Mouse (Mus musculus) liver, embryonic 14.5 days (tissue): ENCODE measurements around the gene Mia2.

ENCODE experiments used
- CTCF ChIP-seq: IDR thresholded peaks from 2 replicates; pipeline ENCODE4 v1.5.1; 2016; ENCODE audit warnings: antibody characterized with exemption, low read depth, control low read depth
- EP300 ChIP-seq: IDR thresholded peaks from 2 replicates; pipeline ENCODE4 v1.6.1; 2016; ENCODE audit warnings: antibody characterized with exemption, low read depth

DNA sequence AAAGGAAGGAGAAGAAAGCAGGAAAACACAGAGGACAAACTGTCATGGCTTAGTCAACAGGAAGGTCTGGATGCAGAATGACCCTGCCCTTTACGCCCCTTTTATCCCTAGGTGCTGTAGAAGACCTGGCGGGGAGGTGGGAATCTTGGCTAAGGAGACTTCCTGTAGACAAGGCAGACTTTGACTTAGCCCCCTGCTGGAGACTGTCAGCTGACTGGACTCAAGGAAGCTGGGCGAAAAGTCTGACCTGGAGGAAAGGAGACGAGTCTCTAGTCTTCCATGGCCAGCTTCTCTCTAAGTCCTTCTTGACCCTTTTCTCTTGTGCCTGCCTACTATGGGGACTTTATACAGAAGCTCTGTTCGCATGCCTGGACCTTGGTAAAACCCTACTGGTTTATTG, 11.2 kb upstream of the Mia2 start:
- TF ChIP-seq CTCF (0 out of 2 replicates have a peak, but pooled peaks have one; percentile 13), EP300 (no peak)
